Mouse (Mus musculus): ENCODE measurements at regions not wholly inside any gene's neighbourhood (a gene's known extent, or its start where the extent isn't known, plus 50 kb on each side); places are given as distances from the start of the nearest gene placed in this dataset.
"Not testable (repeated sequence)": the region's sequence is repeated elsewhere in the genome, so short reads cannot be mapped to it uniquely, and the experiment has no call there.

- ATAC-seq (replicated peaks; ENCODE audit: low FRiP score, poor library complexity, severe bottlenecking), result 0 out of 2 replicates have a peak, but pooled peaks have one; percentile 34
These were observed 805.6 kb upstream of the Olfr1507 start for GRCm38 (mm10) chr14:53301110-53301509.

GRCm38 (mm10) chr14:53299735-53300134, 804.2 kb upstream of the Olfr1507 start:
- not testable (repeated sequence) for ATAC-seq (replicated peaks; ENCODE audit: low FRiP score, poor library complexity, severe bottlenecking)

GRCm38 (mm10) chr14:53283350-53284141, 788.0 kb upstream of the Olfr1507 start:
- 0 out of 2 replicates have a peak, but pooled peaks have one; percentile 49 for ATAC-seq (replicated peaks; ENCODE audit: low FRiP score, poor library complexity, severe bottlenecking)

- not testable (repeated sequence) for ATAC-seq (replicated peaks; ENCODE audit: low FRiP score, poor library complexity, severe bottlenecking)
These were observed 777.7 kb upstream of the Olfr1507 start for GRCm38 (mm10) chr14:53273218-53273617.

GRCm38 (mm10) chr14:53267693-53268092, 772.1 kb upstream of the Olfr1507 start:
- not testable (repeated sequence) for ATAC-seq (replicated peaks; ENCODE audit: low FRiP score, poor library complexity, severe bottlenecking)

GRCm38 (mm10) chr14:53255962-53256361, 760.4 kb upstream of the Olfr1507 start:
- ATAC-seq (replicated peaks; ENCODE audit: low FRiP score, poor library complexity, severe bottlenecking), result not testable (repeated sequence)

- not testable (repeated sequence) for ATAC-seq (replicated peaks; ENCODE audit: low FRiP score, poor library complexity, severe bottlenecking)
These were observed 757.9 kb upstream of the Olfr1507 start for GRCm38 (mm10) chr14:53253470-53253869.

GRCm38 (mm10) chr14:53231142-53231541, 735.6 kb upstream of the Olfr1507 start:
- ATAC-seq (replicated peaks; ENCODE audit: low FRiP score, poor library complexity, severe bottlenecking), result not testable (repeated sequence)

- not testable (repeated sequence) for ATAC-seq (replicated peaks; ENCODE audit: low FRiP score, poor library complexity, severe bottlenecking)
These were observed 729.2 kb upstream of the Olfr1507 start for GRCm38 (mm10) chr14:53224789-53225188.

GRCm38 (mm10) chr14:53210554-53210953, 715.0 kb upstream of the Olfr1507 start:
- ATAC-seq (replicated peaks; ENCODE audit: low FRiP score, poor library complexity, severe bottlenecking), result not testable (repeated sequence)

- not testable (repeated sequence) for ATAC-seq (replicated peaks; ENCODE audit: low FRiP score, poor library complexity, severe bottlenecking)
These were observed 713.7 kb upstream of the Olfr1507 start for GRCm38 (mm10) chr14:53209258-53209657.

- ATAC-seq (replicated peaks; ENCODE audit: low FRiP score, poor library complexity, severe bottlenecking), result not testable (repeated sequence)
These were observed 695.4 kb upstream of the Olfr1507 start for GRCm38 (mm10) chr14:53190931-53191330.

GRCm38 (mm10) chr14:53174099-53174498, 678.5 kb upstream of the Olfr1507 start:
- not testable (repeated sequence) for ATAC-seq (replicated peaks; ENCODE audit: low FRiP score, poor library complexity, severe bottlenecking)

GRCm38 (mm10) chr14:53166327-53166726, 670.8 kb upstream of the Olfr1507 start:
- not testable (repeated sequence) for ATAC-seq (replicated peaks; ENCODE audit: low FRiP score, poor library complexity, severe bottlenecking)

- ATAC-seq (replicated peaks; ENCODE audit: low FRiP score, poor library complexity, severe bottlenecking), result not testable (repeated sequence)
These were observed 663.5 kb upstream of the Olfr1507 start for GRCm38 (mm10) chr14:53159012-53159411.

GRCm38 (mm10) chr14:53134783-53135182, 639.2 kb upstream of the Olfr1507 start:
- not testable (repeated sequence) for ATAC-seq (replicated peaks; ENCODE audit: low FRiP score, poor library complexity, severe bottlenecking)

GRCm38 (mm10) chr14:53132390-53132789, 636.8 kb upstream of the Olfr1507 start:
- ATAC-seq (replicated peaks; ENCODE audit: low FRiP score, poor library complexity, severe bottlenecking), result peak; percentile 70; the same call in 1 of the 2 replicates

- ATAC-seq (replicated peaks; ENCODE audit: low FRiP score, poor library complexity, severe bottlenecking), result peak; percentile 59; the same call in 1 of the 2 replicates
These were observed 626.2 kb upstream of the Olfr1507 start for GRCm38 (mm10) chr14:53121704-53122103.

- ATAC-seq (replicated peaks; ENCODE audit: low FRiP score, poor library complexity, severe bottlenecking), result not testable (repeated sequence)
These were observed 614.2 kb upstream of the Olfr1507 start for GRCm38 (mm10) chr14:53109732-53110131.

- ATAC-seq (replicated peaks; ENCODE audit: low FRiP score, poor library complexity, severe bottlenecking), result not testable (repeated sequence)
These were observed 605.8 kb upstream of the Olfr1507 start for GRCm38 (mm10) chr14:53101362-53101761.

GRCm38 (mm10) chr14:53090921-53091320, 595.4 kb upstream of the Olfr1507 start:
- ATAC-seq (replicated peaks; ENCODE audit: low FRiP score, poor library complexity, severe bottlenecking), result not testable (repeated sequence)
